Mouse (Mus musculus) kidney, embryonic 16.5 days (tissue): ENCODE data around the gene Stkld1. TPM values are rescaled to one million over a fixed set of nuclear protein-coding genes. Genes with fewer than 3 reads are reported as not detected.
"Not testable (repeated sequence)": the region's sequence is repeated elsewhere in the genome, so short reads cannot be mapped to it uniquely, and the experiment has no call there.

ENCODE experiments used
- ATAC-seq: fragments of 200-750 bp; cut with Nextera tagmentation; 2 replicates; pipeline ENCODE4 v1.8.0; 2017; ENCODE audit warnings: moderate TSS enrichment; ENCODE audit not compliant: low FRiP score, low TSS enrichment
- H3K27ac ChIP-seq: fragments of 300-500 bp; sonication (generic); 2 replicates; pipeline ENCODE4 v1.5.1; 2014; ENCODE audit warnings: low read length
- H3K27me3 ChIP-seq: fragments of 300-500 bp; sonication (generic); 2 replicates; pipeline ENCODE4 v1.6.1; 2014; ENCODE audit warnings: low read length, control low read depth, mixed read lengths; ENCODE audit not compliant: insufficient read depth
- H3K36me3 ChIP-seq: fragments of 300-500 bp; sonication (generic); 2 replicates; pipeline ENCODE4 v1.6.1; 2014; ENCODE audit warnings: low read length, control low read depth, mixed read lengths; ENCODE audit not compliant: insufficient read depth
- H3K4me1 ChIP-seq: fragments of 300-500 bp; sonication (generic); 2 replicates; pipeline ENCODE4 v1.6.1; 2014; ENCODE audit warnings: low read length, control low read depth, mixed read lengths; ENCODE audit not compliant: insufficient read depth
- H3K4me2 ChIP-seq: fragments of 300-500 bp; sonication (generic); replicated peaks from 2 replicates; pipeline ENCODE4 v1.6.1; 2014; ENCODE audit warnings: low read depth, low read length
- H3K4me3 ChIP-seq: fragments of 300-500 bp; sonication (generic); 2 replicates; pipeline ENCODE4 v1.5.1; 2014; ENCODE audit warnings: mild to moderate bottlenecking, low read length
- H3K9ac ChIP-seq: fragments of 300-500 bp; sonication (generic); replicated peaks from 2 replicates; pipeline ENCODE4 v1.6.1; 2014; ENCODE audit warnings: low read length
- H3K9me3 ChIP-seq: fragments of 300-500 bp; sonication (generic); 2 replicates; pipeline ENCODE4 v1.6.1; 2016; ENCODE audit warnings: low read length, control low read depth
- WGBS: fragments of 180-500 bp; shearing (Covaris S2); extraction: QIAGEN DNeasy Blood & Tissue Kit; methylation state at CpG from one replicate; pipeline ENCODE4 v1.1.7; 2014; 5-methylcytosine and 5-hydroxymethylcytosine counted together
- polyA plus RNA-seq: library from polyadenylated mRNA; unstranded; fragments of >200 nt; fragmentation: Nextera tagmentation; extraction: Ambion mirVana; gene quantifications from 2 replicates; pipeline ENCODE4 v1.2.1, GENCODE M21; 2015

The Stkld1 gene
- 0.07 and 0.10 TPM in 2 replicates for polyA plus RNA-seq

- ATAC-seq, result peak; percentile 96
- peak within 1 kb of the TSS; percentile 93 for H3K27ac ChIP-seq
- H3K4me3 ChIP-seq, result peak within 1 kb of the TSS; percentile 68
- under 1% methylated on average over 51 of the region's 70 CpGs for WGBS
- H3K9me3 ChIP-seq, result no peaks in the 10 kb centered on the region
- peak within 1 kb of the TSS; percentile 99 for H3K9ac ChIP-seq
- H3K4me1 ChIP-seq, result peaks cover 20% of the 10 kb centered on the region
- H3K27me3 ChIP-seq, result no peaks in the 10 kb centered on the region
- peak within 1 kb of the TSS; percentile 75 for H3K4me2 ChIP-seq
- H3K36me3 ChIP-seq, result peaks cover 21% of the 10 kb centered on the region
Measured at GRCm38 (mm10) chr2:26933304-26934055, at the start of gene Stkld1, which contains the start of gene Surf4. TSS of gene Stkld1 (plus strand) at chr2:26934047. TSS of gene Surf4 (minus strand) at chr2:26933928.

GRCm38 (mm10) chr2:26885541-26885940 lies 48.3 kb upstream of the Stkld1 start:
- WGBS, result 88% methylated on average over 2 of the region's 2 CpGs
- H3K27ac ChIP-seq, H3K4me3 ChIP-seq, H3K4me2 ChIP-seq, ATAC-seq, H3K27me3 ChIP-seq, H3K9me3 ChIP-seq, H3K4me1 ChIP-seq, H3K9ac ChIP-seq: not testable (repeated sequence)
- H3K36me3 ChIP-seq, result peaks cover 20% of the 10 kb centered on the region

GRCm38 (mm10) chr2:26886170-26886569 lies 47.7 kb upstream of the Stkld1 start:
- H3K4me2 ChIP-seq, H3K27ac ChIP-seq, H3K27me3 ChIP-seq, H3K4me1 ChIP-seq, ATAC-seq, H3K9me3 ChIP-seq, H3K4me3 ChIP-seq, H3K9ac ChIP-seq: not testable (repeated sequence)
- peaks cover 26% of the 10 kb centered on the region for H3K36me3 ChIP-seq
- 65% methylated on average over 4 of the region's 4 CpGs for WGBS

- ATAC-seq, result no peak
- no peaks in the 10 kb centered on the region for H3K9me3 ChIP-seq
- WGBS, result 91% methylated on average over 4 of the region's 4 CpGs
Measured at GRCm38 (mm10) chr2:26895898-26896297, 37.9 kb upstream of the Stkld1 start.

GRCm38 (mm10) chr2:26900731-26901130 lies 33.1 kb upstream of the Stkld1 start:
- no peak for ATAC-seq
- Histone ChIP-seq H3K4me3 (no peak overlapping the region), H3K9me3 (no peaks in the 10 kb centered on the region), H3K27me3 (no peaks in the 10 kb centered on the region), H3K36me3 (peaks cover 43% of the 10 kb centered on the region), H3K9ac (no peak overlapping the region; the same call in 1 of the 2 replicates), H3K4me1 (peaks cover 25% of the 10 kb centered on the region), H3K4me2 (no peak overlapping the region), H3K27ac (no peak overlapping the region)
- WGBS, result 72% methylated on average over 1 of the region's 1 CpGs

More at GRCm38 (mm10) chr2:26895898-26896297, 37.9 kb upstream of the Stkld1 start:
- Histone ChIP-seq H3K27me3 (no peaks in the 10 kb centered on the region), H3K27ac (no peak overlapping the region), H3K4me2 (no peak overlapping the region), H3K4me3 (no peak overlapping the region), H3K4me1 (peaks cover 1% of the 10 kb centered on the region; the same call in 1 of the 2 replicates), H3K36me3 (peaks cover 76% of the 10 kb centered on the region), H3K9ac (no peak overlapping the region)

GRCm38 (mm10) chr2:26901834-26902400 lies 31.9 kb upstream of the Stkld1 start:
- H3K36me3 ChIP-seq, result peaks cover 42% of the 10 kb centered on the region
- H3K4me2 ChIP-seq, result peak overlapping the region; percentile 71
- H3K9me3 ChIP-seq, result no peaks in the 10 kb centered on the region
- H3K27me3 ChIP-seq, result no peaks in the 10 kb centered on the region
- WGBS, result 4% methylated on average over 7 of the region's 7 CpGs
- ATAC-seq, result no peak
- peak overlapping the region; percentile 94 for H3K27ac ChIP-seq
- H3K4me1 ChIP-seq, result peaks cover 25% of the 10 kb centered on the region
- H3K9ac ChIP-seq, result peak overlapping the region; percentile 77
- H3K4me3 ChIP-seq, result peak overlapping the region; percentile 64

GRCm38 (mm10) chr2:26902467-26903220 lies 31.2 kb upstream of the Stkld1 start, which contains the start of gene Surf6:
TSS of gene Surf6 (minus strand) at chr2:26902879.
- Histone ChIP-seq H3K9me3 (no peaks in the 10 kb centered on the region), H3K4me2 (peak within 1 kb of the TSS; percentile 71), H3K4me1 (peaks cover 28% of the 10 kb centered on the region), H3K9ac (peak within 1 kb of the TSS; percentile 77), H3K4me3 (peak within 1 kb of the TSS; percentile 64), H3K27ac (peak within 1 kb of the TSS; percentile 94), H3K36me3 (peaks cover 42% of the 10 kb centered on the region), H3K27me3 (no peaks in the 10 kb centered on the region)
- WGBS, result under 1% methylated on average over 41 of the region's 41 CpGs
- peak; percentile 94 for ATAC-seq

GRCm38 (mm10) chr2:26903311-26903710 lies 30.5 kb upstream of the Stkld1 start:
- Histone ChIP-seq H3K9ac (peak overlapping the region; percentile 75), H3K9me3 (no peaks in the 10 kb centered on the region), H3K4me1 (peaks cover 31% of the 10 kb centered on the region), H3K36me3 (peaks cover 44% of the 10 kb centered on the region), H3K27me3 (no peaks in the 10 kb centered on the region), H3K4me2 (peak overlapping the region; percentile 71), H3K4me3 (peak overlapping the region; percentile 64), H3K27ac (peak overlapping the region; percentile 94)
- ATAC-seq, result no peak
- WGBS, result 12% methylated on average over 7 of the region's 7 CpGs

GRCm38 (mm10) chr2:26905936-26906335 lies 27.9 kb upstream of the Stkld1 start:
- H3K9me3 ChIP-seq, result no peaks in the 10 kb centered on the region
- H3K27ac ChIP-seq, result no peak overlapping the region
- peaks cover 28% of the 10 kb centered on the region for H3K36me3 ChIP-seq
- peaks cover 44% of the 10 kb centered on the region for H3K4me1 ChIP-seq
- no peak overlapping the region for H3K9ac ChIP-seq
- no peak for ATAC-seq
- H3K4me2 ChIP-seq, result no peak overlapping the region
- 71% methylated on average over 2 of the region's 2 CpGs for WGBS
- no peak overlapping the region for H3K4me3 ChIP-seq
- H3K27me3 ChIP-seq, result no peaks in the 10 kb centered on the region
